Comparison of ENCODE assay signal across 8 mouse cellular contexts in genomic region chr15:25622200-25622866, GRCm38 (mm10). TPM values are rescaled to one million over a fixed set of nuclear protein-coding genes. Genes with fewer than 3 reads are reported as not detected.
A peak's percentile ranks its signal among the peaks of the same experiment; 100 is the strongest.
DNase-seq lines count a peak whose midpoint lies in the region; ATAC-seq and TF ChIP-seq lines count a peak whose summit lies in the region.

Gene Myo10, plus strand, starts transcription at chr15:25622525.

- H3K27ac ChIP-seq in bone marrow, adult 2 months (ENCODE audit: control insufficient read depth, insufficient read depth, low read depth, low read length, poor library complexity): peak within 1 kb of the TSS; percentile 70
- peak within 1 kb of the TSS; percentile 89 for H3K27ac ChIP-seq in embryonic facial prominence, embryonic 14.5 days (replicated peaks; ENCODE audit: low read depth, low read length)
- H3K27ac ChIP-seq in limb, embryonic 10.5 days: peak within 1 kb of the TSS; percentile 97
- peak within 1 kb of the TSS; percentile 64 for H3K27ac ChIP-seq in midbrain, embryonic 12.5 days (replicated peaks)

- TF ChIP-seq POLR2A in bone marrow, adult 2 months (IDR thresholded peaks at IDR 0.05; ENCODE audit: borderline replicate concordance, control insufficient read depth, low read depth, low read length): peak; percentile 48; the same call in 1 of the 2 replicates

- H3K4me3 ChIP-seq in bone marrow, adult 2 months (replicated peaks; ENCODE audit: control insufficient read depth, low read depth, low read length): peak within 1 kb of the TSS; percentile 69
- peak within 1 kb of the TSS; percentile 76 for H3K4me3 ChIP-seq in embryonic facial prominence, embryonic 14.5 days (ENCODE audit: low read depth, low read length)
- H3K4me3 ChIP-seq in limb, embryonic 10.5 days: peak within 1 kb of the TSS; percentile 95
- peak within 1 kb of the TSS; percentile 81 for H3K4me3 ChIP-seq in midbrain, embryonic 12.5 days

- TF ChIP-seq CTCF in bone marrow, adult 2 months (IDR thresholded peaks at IDR 0.05; ENCODE audit: control insufficient read depth, insufficient read depth, low read length): no peak

- no peaks in the 10 kb centered on the region for H3K36me3 ChIP-seq in embryonic facial prominence, embryonic 14.5 days (ENCODE audit: control insufficient read depth, insufficient read depth, low read length)
- H3K36me3 ChIP-seq in limb, embryonic 10.5 days: peaks cover under 1% of the 10 kb centered on the region; the same call in 1 of the 2 replicates
- no peaks in the 10 kb centered on the region for H3K36me3 ChIP-seq in midbrain, embryonic 12.5 days

- H3K4me2 ChIP-seq in embryonic facial prominence, embryonic 14.5 days (ENCODE audit: low read depth, low read length): peak within 1 kb of the TSS; percentile 70
- peak within 1 kb of the TSS; percentile 92 for H3K4me2 ChIP-seq in midbrain, embryonic 12.5 days (replicated peaks)

- ATAC-seq in embryonic facial prominence, embryonic 14.5 days (ENCODE audit: low read depth): peak; percentile 94
- peak; percentile 96 for ATAC-seq in midbrain, embryonic 12.5 days (ENCODE audit: low FRiP score, low read depth)

- no peaks in the 10 kb centered on the region for H3K9me3 ChIP-seq in embryonic facial prominence, embryonic 14.5 days (ENCODE audit: control insufficient read depth, low read length)
- no peaks in the 10 kb centered on the region for H3K9me3 ChIP-seq in limb, embryonic 10.5 days (replicated peaks)
- no peaks in the 10 kb centered on the region for H3K9me3 ChIP-seq in midbrain, embryonic 12.5 days

- H3K4me1 ChIP-seq in bone marrow, adult 2 months (ENCODE audit: control insufficient read depth, insufficient read depth, low read length): no peaks in the 10 kb centered on the region
- peaks cover 26% of the 10 kb centered on the region for H3K4me1 ChIP-seq in embryonic facial prominence, embryonic 14.5 days (ENCODE audit: control insufficient read depth, insufficient read depth, low read length)
- peaks cover 45% of the 10 kb centered on the region for H3K4me1 ChIP-seq in limb, embryonic 10.5 days
- H3K4me1 ChIP-seq in midbrain, embryonic 12.5 days: peaks cover 13% of the 10 kb centered on the region

- H3K9ac ChIP-seq in embryonic facial prominence, embryonic 14.5 days (ENCODE audit: low read depth, low read length): peak within 1 kb of the TSS; percentile 82
- peak within 1 kb of the TSS; percentile 77 for H3K9ac ChIP-seq in midbrain, embryonic 12.5 days (replicated peaks)

- H3K27me3 ChIP-seq in embryonic facial prominence, embryonic 14.5 days (replicated peaks; ENCODE audit: control insufficient read depth, insufficient read depth, low read length): no peaks in the 10 kb centered on the region
- no peaks in the 10 kb centered on the region for H3K27me3 ChIP-seq in limb, embryonic 10.5 days (ENCODE audit: low read depth, poor library complexity, severe bottlenecking)
- peaks cover 19% of the 10 kb centered on the region for H3K27me3 ChIP-seq in midbrain, embryonic 12.5 days

- peak; percentile 100 for DNase-seq in embryonic facial prominence, embryonic 14.5 days (ENCODE audit: low spot score)
- DNase-seq in heart, adult 18-20 months: peak; percentile 100
- DNase-seq in kidney, adult 18-20 months: peak; percentile 100
- DNase-seq in limb, embryonic 10.5 days (ENCODE audit: low spot score): peak; percentile 100
- peak; percentile 99 for DNase-seq in skeletal muscle tissue, adult 2 months (ENCODE audit: low read depth, low spot score)
- DNase-seq in MN1 (ENCODE audit: low spot score): no peak

- WGBS in bone marrow, adult 2 months: under 1% methylated on average over 53 of the region's 53 CpGs
- under 1% methylated on average over 43 of the region's 53 CpGs for WGBS in embryonic facial prominence, embryonic 14.5 days
- under 1% methylated on average over 53 of the region's 53 CpGs for WGBS in limb, embryonic 10.5 days
- WGBS in midbrain, embryonic 12.5 days: under 1% methylated on average over 53 of the region's 53 CpGs

RNA-seq across cellular contexts. Expression of gene Myo10, which starts in this region (rescaled TPM):
- 19.1 and 26.8 TPM in 2 replicates for polyA plus RNA-seq in bone marrow, adult 2 months (2011; ENCODE audit: insufficient read depth, insufficient read length, low replicate concordance, missing spikeins)
- 35.0 and 41.8 TPM in 2 replicates for polyA plus RNA-seq in embryonic facial prominence, embryonic 14.5 days (2014; fragmentation: Nextera tagmentation; extraction: Ambion mirVana)
- total RNA-seq in heart, adult 18-20 months (2021): 10 to 100 TPM; 56.9 to 65.1 TPM
- polyA plus RNA-seq in limb, embryonic 10.5 days (2016; fragmentation: Nextera tagmentation; extraction: Ambion mirVana): 38.5 and 47.2 TPM in 2 replicates
- polyA plus RNA-seq in midbrain, embryonic 12.5 days (2016; fragmentation: Nextera tagmentation; extraction: Ambion mirVana): 69.9 and 77.7 TPM in 2 replicates
